ENCODE assay signal across 22 mouse cellular contexts in the genomic region with DNA sequence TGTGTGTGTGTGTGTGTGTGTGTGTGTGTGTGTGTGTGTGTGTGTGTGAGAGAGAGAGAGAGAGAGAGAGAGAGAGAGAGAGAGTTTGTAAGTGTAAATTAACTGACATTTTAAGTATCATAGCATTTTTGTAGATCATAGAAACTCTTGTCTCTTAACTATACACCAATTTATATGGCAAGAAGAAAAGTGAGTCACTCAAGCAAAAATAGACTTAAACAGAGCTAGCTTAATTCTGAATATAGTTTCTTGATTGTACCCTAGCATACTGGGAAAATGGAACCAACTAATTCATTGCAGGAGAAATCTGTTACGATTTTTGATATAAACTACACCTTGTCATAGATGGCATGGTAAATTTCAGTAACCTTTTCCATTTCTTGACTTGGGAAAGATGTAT.
"Had no signal": no experiment of that assay in that cellular context is flagged by ENCODE, and none has a peak within 500 bp of the region (broad histone marks: within the 10 kb centered on the region; RNA-seq: fewer than 3 reads in every experiment).

No protein-coding gene starts in this region.

- DNase-seq: heart, postnatal 10 days; heart, postnatal 14 days; heart, postnatal 36 days; heart, postnatal 4 days; kidney, adult 11 months; kidney, adult 18-20 months; kidney, adult 2 months; kidney, adult 8-10 months; kidney, adult 9 months; kidney, postnatal 10 days; kidney, postnatal 14 days; kidney, postnatal 25 days; kidney, postnatal 36 days; kidney, postnatal 4 days; layer of hippocampus, adult 9-11 months; layer of hippocampus, postnatal 36 days had no signal

- ATAC-seq: hindbrain, embryonic 16.5 days; hindbrain, postnatal 0 days; inflammation-experienced regulatory T-cells, adult 6 months; intestine, embryonic 15.5 days; intestine, embryonic 16.5 days; intestine, postnatal 0 days had no signal
